Mouse (Mus musculus): Measurements from ENCODE around the gene Garnl3.

GRCm38 (mm10) chr2:33022846-33023245 lies 108.6 kb downstream of the Garnl3 start:
- TF ChIP-seq CTCF (IDR thresholded peaks at IDR 0.05; ENCODE audit: borderline replicate concordance, extremely low read depth, insufficient read depth, insufficient read length), result no peak
- TF ChIP-seq POLR2A (IDR thresholded peaks at IDR 0.05; ENCODE audit: borderline replicate concordance, extremely low read depth, insufficient read depth, insufficient read length, poor library complexity, severe bottlenecking), result no peak
